Mouse (Mus musculus): ENCODE measurements around the gene Rtbdn. TPM values are rescaled to one million over a fixed set of nuclear protein-coding genes. Genes with fewer than 3 reads are reported as not detected.

Gene Rtbdn
- polyA plus RNA-seq, 2 experiments: not detected

DNA sequence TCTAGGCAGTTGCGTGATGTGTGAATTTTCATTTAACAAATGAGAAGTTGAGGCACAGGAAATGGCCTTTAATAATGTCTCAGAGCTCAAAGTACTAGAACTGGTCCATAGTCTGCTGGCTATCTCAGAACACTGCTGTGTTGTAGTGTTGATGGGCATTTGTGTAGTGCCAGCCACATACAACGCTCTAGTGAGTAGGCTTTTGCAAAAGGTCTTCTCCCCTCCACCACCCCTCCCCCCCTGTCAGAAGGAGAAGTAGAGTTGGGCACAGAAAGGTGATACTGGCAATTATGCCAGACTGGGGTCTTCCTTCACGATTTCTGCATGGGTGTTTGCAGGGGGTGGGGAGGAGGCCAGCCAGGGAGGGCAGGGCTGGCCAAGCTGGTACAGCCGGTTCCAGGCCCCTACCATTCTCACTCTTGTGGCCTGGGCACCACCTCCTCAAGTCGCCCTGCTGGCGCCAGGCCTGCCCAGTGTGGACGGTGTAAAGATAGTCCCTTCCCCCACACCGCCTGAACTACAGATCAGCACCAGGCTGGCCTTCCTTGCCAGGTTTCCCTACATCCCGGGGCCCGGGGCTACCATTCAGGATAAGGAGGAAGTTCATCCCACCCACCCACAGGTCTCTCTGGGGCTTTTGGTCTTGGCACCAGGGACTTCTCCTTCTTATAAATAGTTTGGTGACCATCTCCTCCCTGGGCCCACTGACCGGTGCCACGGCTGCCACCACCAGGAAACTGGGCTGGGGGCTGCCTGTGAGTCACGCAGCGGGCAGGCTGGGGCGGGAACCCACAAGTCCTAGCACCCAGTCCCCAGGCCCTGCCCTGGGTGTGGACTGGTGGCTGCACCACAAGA, 35.1 kb downstream of the Rtbdn start:
- WGBS: 76% methylated on average over 15 of the region's 15 CpGs
- no peak overlapping the region for H3K4me2 ChIP-seq (replicated peaks; ENCODE audit: low read depth, low read length, severe bottlenecking)
- H3K27ac ChIP-seq (replicated peaks; ENCODE audit: low read depth, low read length): no peak overlapping the region
- H3K4me1 ChIP-seq (ENCODE audit: control insufficient read depth, insufficient read depth, low read length): peaks cover 46% of the 10 kb centered on the region
- no peaks in the 10 kb centered on the region for H3K9me3 ChIP-seq (ENCODE audit: control insufficient read depth, low read length)
- TF ChIP-seq POLR2A (IDR thresholded peaks at IDR 0.05; ENCODE audit: borderline replicate concordance, extremely low read depth, insufficient read depth, insufficient read length): no peak
- ATAC-seq (ENCODE audit: low FRiP score, low read depth) (no peak), DNase-seq (ENCODE audit: low spot score) (no peak)
- H3K9ac ChIP-seq (ENCODE audit: low read depth, low read length, severe bottlenecking): no peak overlapping the region
- H3K27me3 ChIP-seq (ENCODE audit: control insufficient read depth, insufficient read depth, low read length): peaks cover 12% of the 10 kb centered on the region
- no peaks in the 10 kb centered on the region for H3K36me3 ChIP-seq (ENCODE audit: control insufficient read depth, insufficient read depth, low read length)
- no peak overlapping the region for H3K4me3 ChIP-seq (replicated peaks; ENCODE audit: low read length)

DNA sequence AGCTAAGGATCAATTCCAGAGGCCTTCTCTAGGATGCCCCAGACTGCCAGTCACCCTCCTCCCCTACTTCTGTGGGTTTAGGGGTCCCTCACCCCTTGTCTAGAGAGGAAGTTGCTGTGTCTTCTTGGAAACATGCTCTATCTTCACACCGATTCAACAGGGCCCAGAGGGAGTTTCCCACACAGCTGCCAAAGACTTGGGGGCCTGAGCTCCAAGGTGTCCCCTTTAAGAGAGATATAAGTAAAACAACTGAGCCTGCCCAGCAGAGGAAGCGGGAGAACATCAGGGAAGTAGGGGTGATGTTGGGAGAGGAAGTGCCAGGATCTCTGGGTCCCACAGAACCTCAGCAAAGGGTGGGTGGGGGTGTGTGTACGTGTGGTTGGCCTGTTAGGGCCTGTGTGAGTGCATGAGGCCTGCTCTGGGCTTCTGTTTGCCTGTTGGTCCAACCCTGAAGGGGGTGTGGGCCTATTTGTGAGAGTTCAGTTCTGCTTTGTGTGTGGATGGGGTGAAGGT, 35.8 kb downstream of the Rtbdn start:
- Histone ChIP-seq H3K9me3 (ENCODE audit: control insufficient read depth, low read length) (no peaks in the 10 kb centered on the region), H3K36me3 (ENCODE audit: control insufficient read depth, insufficient read depth, low read length) (no peaks in the 10 kb centered on the region), H3K4me2 (replicated peaks; ENCODE audit: low read depth, low read length, severe bottlenecking) (no peak overlapping the region), H3K9ac (ENCODE audit: low read depth, low read length, severe bottlenecking) (no peak overlapping the region), H3K4me3 (replicated peaks; ENCODE audit: low read length) (no peak overlapping the region), H3K27ac (replicated peaks; ENCODE audit: low read depth, low read length) (no peak overlapping the region), H3K27me3 (ENCODE audit: control insufficient read depth, insufficient read depth, low read length) (peaks cover 5% of the 10 kb centered on the region), H3K4me1 (ENCODE audit: control insufficient read depth, insufficient read depth, low read length) (peaks cover 39% of the 10 kb centered on the region)
- ATAC-seq (ENCODE audit: low FRiP score, low read depth): no peak
- WGBS: 70% methylated on average over 3 of the region's 3 CpGs
- no peak for TF ChIP-seq POLR2A (IDR thresholded peaks at IDR 0.05; ENCODE audit: borderline replicate concordance, extremely low read depth, insufficient read depth, insufficient read length)
- DNase-seq (ENCODE audit: low spot score): no peak

- ATAC-seq (ENCODE audit: low FRiP score, low read depth) (no peak), DNase-seq (ENCODE audit: low spot score) (no peak)
- Histone ChIP-seq H3K9ac (ENCODE audit: low read depth, low read length, severe bottlenecking) (no peak overlapping the region), H3K4me3 (replicated peaks; ENCODE audit: low read length) (no peak overlapping the region), H3K36me3 (ENCODE audit: control insufficient read depth, insufficient read depth, low read length) (no peaks in the 10 kb centered on the region), H3K4me1 (ENCODE audit: control insufficient read depth, insufficient read depth, low read length) (peaks cover 31% of the 10 kb centered on the region), H3K9me3 (ENCODE audit: control insufficient read depth, low read length) (no peaks in the 10 kb centered on the region), H3K27ac (replicated peaks; ENCODE audit: low read depth, low read length) (no peak overlapping the region; the same call in 1 of the 2 replicates), H3K4me2 (replicated peaks; ENCODE audit: low read depth, low read length, severe bottlenecking) (peak overlapping the region; percentile 89), H3K27me3 (ENCODE audit: control insufficient read depth, insufficient read depth, low read length) (no peaks in the 10 kb centered on the region)
- no peak for TF ChIP-seq POLR2A (IDR thresholded peaks at IDR 0.05; ENCODE audit: borderline replicate concordance, extremely low read depth, insufficient read depth, insufficient read length)
- 10% methylated on average over 16 of the region's 16 CpGs for WGBS
Observed at GRCm38 (mm10) chr8:84984294-84985048, 37.7 kb downstream of the Rtbdn start.

GRCm38 (mm10) chr8:84985049-84985683, 38.4 kb downstream of the Rtbdn start:
- no peaks in the 10 kb centered on the region for H3K36me3 ChIP-seq (ENCODE audit: control insufficient read depth, insufficient read depth, low read length)
- H3K27me3 ChIP-seq (ENCODE audit: control insufficient read depth, insufficient read depth, low read length): no peaks in the 10 kb centered on the region
- H3K4me2 ChIP-seq (replicated peaks; ENCODE audit: low read depth, low read length, severe bottlenecking): peak overlapping the region; percentile 89
- peak overlapping the region; percentile 37 for H3K4me3 ChIP-seq (replicated peaks; ENCODE audit: low read length)
- no peak overlapping the region for H3K27ac ChIP-seq (replicated peaks; ENCODE audit: low read depth, low read length)
- H3K9me3 ChIP-seq (ENCODE audit: control insufficient read depth, low read length): no peaks in the 10 kb centered on the region
- under 1% methylated on average over 23 of the region's 23 CpGs for WGBS
- DNase-seq (ENCODE audit: low spot score): no peak
- no peak for ATAC-seq (ENCODE audit: low FRiP score, low read depth)
- H3K9ac ChIP-seq (ENCODE audit: low read depth, low read length, severe bottlenecking): peak overlapping the region; percentile 42
- TF ChIP-seq POLR2A (IDR thresholded peaks at IDR 0.05; ENCODE audit: borderline replicate concordance, extremely low read depth, insufficient read depth, insufficient read length): no peak
- peaks cover 29% of the 10 kb centered on the region for H3K4me1 ChIP-seq (ENCODE audit: control insufficient read depth, insufficient read depth, low read length)

All from limb, embryonic 14.5 days (tissue).